Mouse (Mus musculus) lung, adult 2 months (tissue): ENCODE results near the gene Sgsm2.

Experiments used
- CTCF ChIP-seq: fragments of 200-500 bp; IDR thresholded peaks from 2 replicates; pipeline ENCODE4 v1.5.1; 2011; ENCODE audit warnings: mild to moderate bottlenecking, low read length, control low read depth; ENCODE audit not compliant: insufficient read depth
- POLR2A ChIP-seq: fragments of 200-500 bp; IDR thresholded peaks from 2 replicates; pipeline ENCODE4 v1.6.1; 2011; ENCODE audit warnings: low read depth, mild to moderate bottlenecking, control low read depth, low read length, borderline replicate concordance; ENCODE audit errors: extremely low read depth

- no peak for TF ChIP-seq CTCF
- TF ChIP-seq POLR2A, result no peak
Observed at GRCm38 (mm10) chr11:74857756-74858155, 39.1 kb downstream of the Sgsm2 start.
